Mouse (Mus musculus) hindbrain, embryonic 13.5 days (tissue): ENCODE data around the gene P2rx1. TPM values are rescaled to one million over a fixed set of nuclear protein-coding genes. Genes with fewer than 3 reads are reported as not detected.

Source experiments
- ATAC-seq: fragments of 200-750 bp; cut with Nextera tagmentation; 2 replicates; pipeline ENCODE4 v1.8.0; 2017; ENCODE audit warnings: moderate TSS enrichment; ENCODE audit not compliant: low FRiP score
- H3K27ac ChIP-seq: fragments of 300-500 bp; sonication (generic); 2 replicates; pipeline ENCODE4 v1.5.1; 2015; ENCODE audit warnings: inconsistent platforms, mild to moderate bottlenecking, moderate library complexity
- H3K27me3 ChIP-seq: fragments of 300-500 bp; sonication (generic); 2 replicates; pipeline ENCODE4 v1.6.1; 2015; ENCODE audit warnings: mild to moderate bottlenecking, inconsistent platforms
- H3K36me3 ChIP-seq: fragments of 300-500 bp; sonication (generic); 2 replicates; pipeline ENCODE4 v1.6.1; 2015; ENCODE audit warnings: mild to moderate bottlenecking, inconsistent platforms
- H3K4me1 ChIP-seq: fragments of 300-500 bp; sonication (generic); replicated peaks from 2 replicates; pipeline ENCODE4 v1.6.1; 2015; ENCODE audit warnings: inconsistent platforms
- H3K4me2 ChIP-seq: fragments of 300-500 bp; sonication (generic); 2 replicates; pipeline ENCODE4 v1.6.1; 2015; ENCODE audit warnings: inconsistent platforms, mild to moderate bottlenecking, moderate library complexity
- H3K4me3 ChIP-seq: fragments of 300-500 bp; sonication (generic); 2 replicates; pipeline ENCODE4 v1.5.1; 2015; ENCODE audit warnings: mild to moderate bottlenecking, inconsistent platforms
- H3K9ac ChIP-seq: fragments of 300-500 bp; sonication (generic); 2 replicates; pipeline ENCODE4 v1.6.1; 2015; ENCODE audit warnings: mild to moderate bottlenecking, inconsistent platforms
- H3K9me3 ChIP-seq: fragments of 300-500 bp; sonication (generic); 2 replicates; pipeline ENCODE4 v1.6.1; 2016; ENCODE audit warnings: inconsistent platforms
- WGBS: fragments of 180-500 bp; shearing (Covaris S2); methylation state at CpG from one replicate; pipeline ENCODE4 v1.1.7; 2015; 5-methylcytosine and 5-hydroxymethylcytosine counted together
- polyA plus RNA-seq: library from polyadenylated mRNA; unstranded; fragments of >200 nt; fragmentation: Nextera tagmentation; extraction: Ambion mirVana; gene quantifications from 2 replicates; pipeline ENCODE4 v1.2.1, GENCODE M21; 2015

P2rx1 gene
- polyA plus RNA-seq, 1 experiment from 2014 or later, result 0.65 TPM

DNA sequence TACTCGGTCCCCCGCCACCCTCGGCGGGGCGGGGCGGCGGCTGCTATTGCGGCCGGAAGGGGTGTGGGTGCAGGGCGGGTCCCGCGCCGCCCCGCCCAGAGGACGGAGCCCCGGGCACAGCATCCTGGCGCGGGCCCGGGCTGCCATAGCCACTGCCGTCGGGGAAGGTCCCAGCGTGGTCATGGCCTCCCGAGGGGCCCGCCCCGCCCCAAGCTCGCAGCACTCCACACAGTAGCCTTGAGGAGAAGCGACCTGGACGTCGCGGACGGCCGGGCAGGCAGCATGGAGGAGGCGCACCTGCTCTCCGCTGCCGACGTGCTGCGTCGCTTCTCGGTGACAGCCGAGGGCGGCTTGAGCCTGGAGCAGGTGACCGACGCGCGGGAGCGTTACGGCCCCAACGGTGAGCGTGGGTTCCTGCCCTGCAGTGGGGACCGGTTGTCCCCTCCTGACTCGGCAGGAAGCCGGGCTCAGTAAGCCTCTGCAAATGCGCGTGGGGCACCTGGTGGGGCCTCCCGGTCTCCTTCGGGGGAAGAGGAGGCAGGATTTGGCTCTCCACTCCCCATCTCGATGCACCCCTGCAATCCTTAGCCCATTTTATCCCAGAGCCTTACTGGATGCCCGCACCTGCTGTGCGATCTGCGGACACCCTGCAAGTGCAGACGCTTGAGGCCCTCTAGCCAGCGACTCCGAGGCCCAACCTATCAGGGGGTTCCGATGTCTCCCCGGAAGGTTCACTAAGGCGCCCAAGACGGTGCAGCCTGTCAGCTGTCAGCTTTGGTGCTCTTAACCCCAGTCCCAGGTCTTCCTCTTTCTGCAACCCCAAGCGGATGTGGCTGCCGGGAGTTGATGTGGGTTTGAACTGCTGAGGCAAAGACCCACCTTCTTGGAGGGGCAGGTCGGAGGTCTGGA is 37.6 kb upstream of the P2rx1 start, which contains the start of gene Atp2a3:
TSS of gene Atp2a3 (plus strand) at position 98 of the 909 bp plus-strand sequence.
- Histone ChIP-seq H3K27me3 (peaks cover 49% of the 10 kb centered on the region), H3K4me1 (peaks cover 11% of the 10 kb centered on the region), H3K27ac (no peak within 1 kb of the TSS), H3K4me2 (peak within 1 kb of the TSS; percentile 51), H3K36me3 (no peaks in the 10 kb centered on the region), H3K4me3 (peak within 1 kb of the TSS; percentile 32), H3K9ac (no peak within 1 kb of the TSS), H3K9me3 (no peaks in the 10 kb centered on the region)
- ATAC-seq, result no peak
- WGBS, result 5% methylated on average over 65 of the region's 70 CpGs

DNA sequence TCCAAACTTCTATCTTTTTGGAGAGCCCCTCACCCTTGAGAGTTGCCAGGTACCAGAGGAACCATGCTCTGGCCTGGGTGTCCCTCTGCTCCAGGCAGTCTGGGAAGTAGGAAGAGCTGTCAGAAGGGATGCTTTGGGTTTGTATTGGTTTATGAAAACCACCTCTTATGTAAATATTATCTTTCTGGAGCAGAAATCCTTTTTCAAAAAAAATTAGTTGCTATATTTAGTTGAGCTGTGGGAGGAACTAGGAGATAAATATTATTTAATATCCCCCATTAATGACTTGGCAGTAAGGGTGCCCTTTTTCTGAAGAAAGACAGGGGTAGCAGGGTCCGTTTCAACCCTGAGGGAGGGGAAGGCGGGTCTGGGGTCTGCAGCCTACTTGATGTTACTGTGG is 36.5 kb upstream of the P2rx1 start:
- Histone ChIP-seq H3K9me3 (no peaks in the 10 kb centered on the region), H3K36me3 (no peaks in the 10 kb centered on the region), H3K27ac (no peak overlapping the region), H3K4me3 (no peak overlapping the region), H3K9ac (no peak overlapping the region), H3K4me1 (peaks cover 11% of the 10 kb centered on the region), H3K4me2 (no peak overlapping the region), H3K27me3 (peaks cover 49% of the 10 kb centered on the region)
- no peak for ATAC-seq
- WGBS, result 72% methylated on average over 2 of the region's 2 CpGs

DNA sequence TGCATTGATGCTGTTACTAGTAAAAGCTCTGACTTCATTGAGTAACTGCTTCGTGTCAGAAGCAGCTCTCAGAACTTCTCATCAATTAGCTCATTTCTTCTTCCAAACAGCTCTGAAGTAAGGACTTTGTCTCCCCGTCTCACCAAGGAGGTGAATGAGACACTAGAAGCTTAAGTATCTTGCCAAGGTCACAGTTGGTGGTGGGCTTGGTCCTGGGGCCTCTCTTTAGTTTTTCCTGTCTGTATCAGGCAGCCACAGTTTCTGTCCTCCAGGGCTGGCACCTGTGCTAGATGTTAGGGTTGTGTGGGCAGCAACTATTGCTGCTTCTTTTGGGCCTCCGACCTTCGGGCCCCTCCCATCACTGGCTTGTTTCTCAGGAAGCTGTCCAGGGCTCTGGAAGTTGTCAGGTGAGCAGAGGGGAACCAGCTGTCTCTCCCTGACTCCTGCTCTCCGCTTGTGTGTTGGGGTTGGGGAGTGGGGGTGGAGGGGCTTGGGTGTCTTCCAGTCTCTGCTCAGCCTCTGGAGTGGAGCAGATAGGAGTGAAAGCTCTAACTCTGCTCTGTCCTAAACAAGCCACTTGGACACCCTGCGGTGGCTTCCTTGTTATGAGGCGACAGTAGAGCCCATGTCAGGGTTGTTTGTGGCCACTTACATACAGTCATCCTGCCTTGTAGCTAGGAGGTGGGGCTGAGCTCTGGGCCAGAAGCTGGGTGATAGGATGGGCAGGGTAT is 35.7 kb upstream of the P2rx1 start:
- H3K9ac ChIP-seq, result no peak overlapping the region
- H3K9me3 ChIP-seq, result no peaks in the 10 kb centered on the region
- peaks cover 11% of the 10 kb centered on the region for H3K4me1 ChIP-seq
- H3K27me3 ChIP-seq, result peaks cover 49% of the 10 kb centered on the region
- no peaks in the 10 kb centered on the region for H3K36me3 ChIP-seq
- H3K4me3 ChIP-seq, result no peak overlapping the region
- 59% methylated on average over 7 of the region's 7 CpGs for WGBS
- H3K4me2 ChIP-seq, result no peak overlapping the region
- ATAC-seq, result no peak
- H3K27ac ChIP-seq, result no peak overlapping the region

DNA sequence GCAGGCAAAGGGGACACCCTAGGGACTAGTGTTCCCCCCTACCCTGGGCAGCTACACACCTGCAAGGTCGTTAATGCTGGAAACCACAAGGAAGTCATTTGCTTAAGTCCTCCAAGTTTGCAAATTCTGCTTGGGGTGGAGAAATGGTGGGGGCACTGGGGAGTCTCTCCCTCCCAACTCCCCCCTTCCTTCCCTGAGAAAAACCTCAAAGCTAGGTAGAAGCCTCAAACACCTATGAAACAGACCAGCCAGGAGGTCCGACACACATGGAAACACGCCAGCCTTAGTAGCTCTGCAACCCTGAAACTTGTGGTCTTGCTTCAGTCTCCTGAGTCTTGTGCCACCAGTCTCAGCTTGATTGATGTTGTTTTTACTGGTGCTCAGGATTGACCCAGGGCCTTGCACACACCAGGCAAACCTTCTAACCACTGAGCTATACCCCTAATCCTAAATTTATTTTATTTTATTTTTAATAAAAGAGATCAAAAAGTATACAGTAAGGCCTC is 35.1 kb upstream of the P2rx1 start:
- WGBS, result 69% methylated on average over 3 of the region's 3 CpGs
- Histone ChIP-seq H3K27me3 (peaks cover 48% of the 10 kb centered on the region), H3K27ac (no peak overlapping the region), H3K4me3 (no peak overlapping the region), H3K9ac (no peak overlapping the region), H3K36me3 (no peaks in the 10 kb centered on the region), H3K4me1 (peaks cover 11% of the 10 kb centered on the region), H3K4me2 (no peak overlapping the region), H3K9me3 (no peaks in the 10 kb centered on the region)
- ATAC-seq, result no peak

DNA sequence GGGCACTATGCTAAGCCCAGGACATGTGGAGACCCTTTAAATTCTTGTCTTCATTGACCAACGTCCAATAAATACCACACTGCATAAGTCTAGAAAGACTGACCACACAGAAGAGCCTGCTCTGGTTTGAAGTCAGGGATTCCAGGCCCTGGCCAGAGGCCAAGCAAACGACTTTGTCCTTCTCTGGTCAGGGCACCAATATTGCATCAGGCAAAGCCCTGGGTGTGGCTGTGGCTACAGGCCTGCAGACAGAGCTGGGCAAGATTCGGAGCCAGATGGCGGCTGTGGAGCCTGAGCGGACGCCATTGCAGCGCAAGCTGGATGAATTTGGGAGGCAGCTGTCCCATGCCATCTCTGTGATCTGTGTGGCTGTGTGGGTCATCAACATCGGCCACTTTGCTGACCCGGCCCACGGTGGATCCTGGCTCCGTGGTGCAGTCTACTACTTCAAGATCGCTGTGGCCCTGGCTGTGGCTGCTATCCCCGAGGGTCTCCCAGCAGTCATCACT is 23.9 kb upstream of the P2rx1 start:
- H3K27me3 ChIP-seq, result 0 out of 2 replicates have a peak, but pooled peaks cover 8% of the 10 kb centered on the region
- H3K27ac ChIP-seq, result no peak overlapping the region
- ATAC-seq, result no peak
- H3K4me1 ChIP-seq, result no peaks in the 10 kb centered on the region
- H3K9ac ChIP-seq, result no peak overlapping the region
- WGBS, result 85% methylated on average over 13 of the region's 13 CpGs
- no peak overlapping the region for H3K4me3 ChIP-seq
- H3K9me3 ChIP-seq, result no peaks in the 10 kb centered on the region
- no peaks in the 10 kb centered on the region for H3K36me3 ChIP-seq
- no peak overlapping the region for H3K4me2 ChIP-seq

DNA sequence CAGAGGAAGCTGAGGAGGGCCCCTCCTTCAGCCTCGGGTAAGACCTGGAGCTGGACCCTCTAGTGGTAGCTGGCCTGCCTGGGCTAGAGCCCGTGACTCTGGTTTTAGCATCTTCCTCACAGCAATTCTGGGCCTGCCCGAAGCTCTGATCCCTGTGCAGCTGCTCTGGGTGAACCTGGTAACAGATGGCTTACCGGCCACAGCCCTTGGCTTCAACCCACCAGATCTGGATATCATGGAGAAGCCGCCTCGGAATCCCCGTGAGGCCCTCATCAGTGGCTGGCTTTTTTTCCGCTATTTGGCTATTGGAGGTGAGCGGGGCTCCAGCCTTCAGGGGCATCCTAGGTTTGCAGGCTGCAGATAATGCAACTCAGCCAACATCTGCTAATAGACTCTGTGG is 16.4 kb upstream of the P2rx1 start:
- Histone ChIP-seq H3K9ac (no peak overlapping the region), H3K4me3 (no peak overlapping the region), H3K9me3 (no peaks in the 10 kb centered on the region), H3K4me1 (no peaks in the 10 kb centered on the region), H3K4me2 (no peak overlapping the region), H3K27me3 (0 out of 2 replicates have a peak, but pooled peaks cover 9% of the 10 kb centered on the region), H3K36me3 (no peaks in the 10 kb centered on the region), H3K27ac (no peak overlapping the region)
- WGBS, result 85% methylated on average over 9 of the region's 9 CpGs
- ATAC-seq, result no peak

DNA sequence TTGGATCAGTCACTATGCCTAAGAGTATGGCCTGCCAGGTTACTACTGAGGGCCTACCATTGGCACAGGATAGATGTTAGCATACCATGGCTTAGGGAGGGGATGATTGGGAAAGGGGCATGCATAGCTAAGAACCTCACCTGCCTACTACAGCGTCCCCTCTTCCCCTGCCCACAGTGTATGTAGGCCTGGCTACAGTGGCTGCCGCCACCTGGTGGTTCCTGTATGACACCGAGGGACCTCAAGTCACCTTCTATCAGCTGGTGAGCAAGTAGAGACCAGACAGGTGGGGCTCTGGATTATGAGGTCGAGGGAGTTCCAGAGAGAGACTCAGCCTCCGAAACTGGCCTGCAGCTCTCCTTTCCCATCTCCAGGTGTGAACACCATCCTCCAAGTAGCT is 15.6 kb upstream of the P2rx1 start:
- ATAC-seq, result no peak

DNA sequence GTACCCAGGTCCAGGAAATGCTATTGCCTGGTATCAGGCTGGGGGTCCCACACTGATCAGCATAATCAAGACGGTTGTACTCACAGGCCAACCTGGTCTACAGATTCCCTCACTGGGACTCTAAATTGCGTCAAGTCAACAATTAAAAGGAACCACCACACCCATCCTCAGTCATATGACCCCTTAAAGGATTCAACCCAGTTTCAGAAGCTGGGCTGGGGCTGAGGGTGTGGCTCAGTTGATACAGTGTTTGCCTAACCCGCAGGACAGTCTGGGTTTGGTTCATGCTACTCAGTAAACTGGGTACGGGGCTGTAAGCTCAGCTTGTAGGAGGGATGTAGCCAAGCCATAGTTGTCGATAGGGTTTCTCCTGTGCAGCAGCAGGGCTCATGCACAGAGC is 12.2 kb upstream of the P2rx1 start:
- Histone ChIP-seq H3K9me3 (no peaks in the 10 kb centered on the region), H3K9ac (no peak overlapping the region), H3K4me2 (no peak overlapping the region), H3K4me3 (no peak overlapping the region), H3K4me1 (no peaks in the 10 kb centered on the region), H3K36me3 (no peaks in the 10 kb centered on the region), H3K27ac (no peak overlapping the region), H3K27me3 (no peaks in the 10 kb centered on the region)
- no peak for ATAC-seq
- WGBS, result 84% methylated on average over 5 of the region's 5 CpGs

More for the DNA sequence above, 15.6 kb upstream of the P2rx1 start:
- H3K4me2 ChIP-seq, result no peak overlapping the region
- 0 out of 2 replicates have a peak, but pooled peaks cover 4% of the 10 kb centered on the region for H3K27me3 ChIP-seq
- no peaks in the 10 kb centered on the region for H3K36me3 ChIP-seq
- H3K4me3 ChIP-seq, result no peak overlapping the region
- no peak overlapping the region for H3K9ac ChIP-seq
- H3K27ac ChIP-seq, result no peak overlapping the region
- WGBS, result 48% methylated on average over 5 of the region's 5 CpGs
- H3K4me1 ChIP-seq, result no peaks in the 10 kb centered on the region
- H3K9me3 ChIP-seq, result no peaks in the 10 kb centered on the region

DNA sequence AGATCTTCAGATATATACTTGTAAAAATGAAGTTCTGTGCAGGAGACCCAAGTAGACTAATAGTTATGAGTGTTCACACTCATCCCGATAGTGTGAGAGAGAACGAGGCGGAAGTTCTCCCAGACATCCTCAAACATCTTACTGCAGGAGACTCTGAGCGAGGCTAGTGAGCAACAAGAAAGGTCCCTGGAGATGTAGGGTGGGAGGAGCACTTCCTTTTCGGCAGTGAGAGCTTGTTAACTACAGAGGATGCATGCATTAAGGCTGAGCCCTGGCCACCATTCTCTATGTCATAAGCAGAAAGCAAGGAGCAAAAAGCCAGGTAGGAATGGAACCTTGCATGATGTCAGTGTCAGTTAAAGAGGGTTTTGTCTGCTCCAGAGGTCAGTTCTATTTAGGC is 11.7 kb upstream of the P2rx1 start:
- no peaks in the 10 kb centered on the region for H3K27me3 ChIP-seq
- H3K27ac ChIP-seq, result no peak overlapping the region
- 72% methylated on average over 5 of the region's 5 CpGs for WGBS
- no peak overlapping the region for H3K9ac ChIP-seq
- ATAC-seq, result no peak
- H3K36me3 ChIP-seq, result no peaks in the 10 kb centered on the region
- no peaks in the 10 kb centered on the region for H3K4me1 ChIP-seq
- no peaks in the 10 kb centered on the region for H3K9me3 ChIP-seq
- H3K4me3 ChIP-seq, result no peak overlapping the region
- no peak overlapping the region for H3K4me2 ChIP-seq

DNA sequence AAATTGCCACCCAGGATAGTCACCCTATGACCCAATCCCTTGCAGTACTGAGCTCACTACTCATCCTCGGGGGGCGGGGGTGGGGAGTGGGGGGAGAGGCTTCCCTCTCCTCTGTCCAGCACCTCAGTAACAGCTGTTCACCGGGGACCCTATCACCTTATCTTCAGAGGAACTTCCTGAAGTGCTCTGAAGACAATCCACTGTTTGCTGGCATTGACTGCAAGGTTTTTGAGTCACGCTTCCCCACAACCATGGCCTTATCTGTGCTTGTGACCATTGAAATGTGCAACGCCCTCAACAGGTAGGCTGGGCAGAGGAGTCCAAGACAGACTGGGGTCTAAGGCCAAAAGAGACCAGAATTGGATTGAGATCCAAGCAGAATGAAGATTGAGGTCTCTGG is 11.1 kb upstream of the P2rx1 start:
- 85% methylated on average over 5 of the region's 5 CpGs for WGBS
- no peaks in the 10 kb centered on the region for H3K9me3 ChIP-seq
- no peaks in the 10 kb centered on the region for H3K27me3 ChIP-seq
- H3K4me3 ChIP-seq, result no peak overlapping the region
- H3K4me1 ChIP-seq, result no peaks in the 10 kb centered on the region
- no peak for ATAC-seq
- no peak overlapping the region for H3K27ac ChIP-seq
- no peak overlapping the region for H3K4me2 ChIP-seq
- H3K36me3 ChIP-seq, result no peaks in the 10 kb centered on the region
- no peak overlapping the region for H3K9ac ChIP-seq

DNA sequence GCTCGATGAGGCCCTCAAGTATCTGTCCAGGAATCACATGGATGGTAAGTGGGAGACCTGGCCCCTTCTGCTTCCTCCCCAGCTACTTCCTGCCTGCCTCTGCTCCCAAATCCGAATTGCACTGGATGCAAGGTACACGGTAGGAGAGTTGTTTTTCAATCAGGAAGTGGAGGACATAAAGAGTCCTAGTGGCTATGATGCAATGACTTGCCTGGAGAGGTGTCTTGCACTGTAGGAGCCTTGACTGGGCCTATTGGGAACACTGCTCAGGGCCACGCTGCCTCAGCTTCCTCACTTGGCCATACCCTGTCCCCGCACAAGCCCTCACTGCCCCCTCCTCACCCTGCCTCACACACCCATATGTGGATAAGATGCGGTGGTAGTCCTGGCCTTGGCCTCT is 9.9 kb upstream of the P2rx1 start:
- H3K9me3 ChIP-seq, result no peaks in the 10 kb centered on the region
- H3K27me3 ChIP-seq, result no peaks in the 10 kb centered on the region
- no peaks in the 10 kb centered on the region for H3K36me3 ChIP-seq
- H3K4me1 ChIP-seq, result no peaks in the 10 kb centered on the region
- H3K4me2 ChIP-seq, result no peak overlapping the region
- ATAC-seq, result no peak
- 90% methylated on average over 6 of the region's 6 CpGs for WGBS
- H3K4me3 ChIP-seq, result no peak overlapping the region
- no peak overlapping the region for H3K27ac ChIP-seq
- no peak overlapping the region for H3K9ac ChIP-seq

DNA sequence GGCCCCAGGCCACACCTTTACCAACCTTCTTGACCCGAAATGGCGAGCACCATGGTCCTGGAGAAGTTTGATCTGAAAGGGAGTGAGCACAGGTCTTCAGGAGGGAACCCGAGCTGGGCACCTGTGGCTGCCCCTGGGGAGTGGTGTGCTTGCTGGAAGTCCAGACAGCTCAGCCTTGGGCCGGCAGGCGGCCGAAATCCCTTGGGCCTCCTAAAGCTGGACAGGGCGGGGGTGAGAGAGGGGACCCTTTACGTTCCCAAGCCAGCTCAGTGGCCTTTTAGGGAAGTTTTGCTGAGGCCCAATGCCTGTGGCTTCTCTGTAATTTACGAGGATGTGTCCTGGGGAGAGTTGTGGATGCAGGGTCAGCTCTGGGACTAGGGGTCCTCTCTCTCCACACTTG is 8.2 kb upstream of the P2rx1 start:
- H3K27ac ChIP-seq, result no peak overlapping the region
- no peak overlapping the region for H3K9ac ChIP-seq
- no peaks in the 10 kb centered on the region for H3K27me3 ChIP-seq
- H3K9me3 ChIP-seq, result no peaks in the 10 kb centered on the region
- ATAC-seq, result no peak
- H3K4me1 ChIP-seq, result no peaks in the 10 kb centered on the region
- 86% methylated on average over 9 of the region's 9 CpGs for WGBS
- H3K4me3 ChIP-seq, result no peak overlapping the region
- no peak overlapping the region for H3K4me2 ChIP-seq
- H3K36me3 ChIP-seq, result no peaks in the 10 kb centered on the region
